Mouse (Mus musculus): ENCODE data around the gene Top3a.
"Not testable (repeated sequence)": the region's sequence is repeated elsewhere in the genome, so short reads cannot be mapped to it uniquely, and the experiment has no call there.

The Top3a gene

DNA sequence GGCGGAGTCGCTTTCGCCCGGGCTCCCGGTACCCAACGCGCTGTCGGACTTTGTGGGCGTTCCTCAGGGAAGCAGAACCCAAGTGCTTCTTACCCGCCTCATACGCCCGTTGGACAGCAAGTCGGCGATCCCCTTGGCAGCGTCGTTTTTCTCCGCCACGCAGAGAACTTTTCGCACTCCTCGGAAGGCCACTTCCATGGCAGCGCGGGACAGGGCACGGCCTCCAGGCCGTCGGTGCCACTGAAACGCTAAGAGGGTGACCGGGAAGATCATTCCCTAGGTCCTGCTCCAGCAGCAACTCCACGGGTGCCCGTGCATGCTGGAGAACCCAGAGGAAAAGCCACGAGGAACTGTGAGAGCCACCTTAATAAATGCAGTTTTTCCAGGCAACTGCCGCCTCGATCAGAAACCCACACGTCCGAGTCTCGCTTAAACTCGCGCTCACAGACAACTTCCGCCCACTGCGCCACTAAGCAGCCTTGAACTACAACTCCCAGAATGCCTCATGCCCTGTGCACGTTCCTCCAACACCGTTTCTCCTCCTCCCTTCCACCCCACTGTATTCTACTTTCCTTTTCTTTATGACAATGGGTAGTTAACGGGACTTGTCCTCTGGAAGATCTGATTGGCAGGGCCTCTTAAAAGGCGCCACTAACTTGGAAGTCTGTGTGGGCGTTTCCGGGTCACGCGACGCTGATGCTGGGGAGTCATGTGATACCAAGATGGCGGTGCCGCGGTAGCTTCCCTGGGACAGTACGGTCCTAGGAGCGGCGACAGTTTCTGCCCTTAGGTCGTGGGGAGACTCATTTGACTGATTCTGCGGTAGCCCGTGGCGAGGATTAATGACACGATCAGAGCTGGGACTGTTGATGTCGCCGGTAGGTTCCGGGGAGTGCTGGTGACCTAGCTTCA lies at the start of gene Top3a, which contains the start of gene Smcr8:
TSS of gene Top3a (minus strand) at position 537 of the 912 bp plus-strand sequence.
TSS of gene Smcr8 (plus strand) at position 696 of the 912 bp plus-strand sequence.
- DNase-seq (ENCODE audit: low read depth, low spot score) = peak; percentile 86

DNA sequence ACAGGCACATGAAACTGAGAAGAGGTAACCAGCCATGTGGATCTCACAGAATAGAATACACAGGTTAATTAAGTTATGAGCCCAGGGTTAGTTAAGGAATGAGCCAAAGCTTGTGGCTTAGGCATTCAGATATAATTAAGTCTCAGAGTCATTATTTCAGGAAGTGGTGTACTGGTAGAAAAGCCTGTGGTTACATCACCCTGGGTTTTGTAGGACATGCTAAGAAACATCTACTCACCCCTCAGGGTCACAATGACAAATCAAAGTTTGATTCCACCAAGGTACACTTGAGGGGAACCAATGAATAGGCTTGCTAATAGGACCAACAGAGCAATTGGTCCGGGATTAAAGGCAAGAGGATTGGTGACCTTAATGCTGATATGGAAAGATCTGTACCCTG lies 49.5 kb upstream of the Top3a start:
- DNase-seq (ENCODE audit: low read depth, low spot score) = no peak

DNA sequence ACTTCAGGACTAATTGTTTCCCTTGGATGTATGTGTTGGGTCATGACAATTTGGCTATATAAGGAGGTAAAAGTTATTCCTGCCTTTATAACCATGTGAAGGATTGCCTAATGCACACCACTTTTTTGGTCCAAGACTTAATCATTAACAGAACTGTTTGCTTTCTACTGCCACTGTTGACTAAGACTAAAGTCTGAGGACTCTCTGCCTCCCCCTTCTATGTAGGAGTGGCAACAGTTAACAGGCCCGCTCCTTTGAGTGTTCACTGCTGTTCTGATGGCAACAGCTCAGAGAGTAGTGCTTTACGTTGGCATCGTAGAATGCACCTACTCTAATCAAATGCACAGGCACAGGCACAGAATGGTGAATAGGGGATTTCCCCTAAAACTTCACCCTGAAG lies 48.0 kb upstream of the Top3a start:
- DNase-seq (ENCODE audit: low read depth, low spot score) = no peak

DNA sequence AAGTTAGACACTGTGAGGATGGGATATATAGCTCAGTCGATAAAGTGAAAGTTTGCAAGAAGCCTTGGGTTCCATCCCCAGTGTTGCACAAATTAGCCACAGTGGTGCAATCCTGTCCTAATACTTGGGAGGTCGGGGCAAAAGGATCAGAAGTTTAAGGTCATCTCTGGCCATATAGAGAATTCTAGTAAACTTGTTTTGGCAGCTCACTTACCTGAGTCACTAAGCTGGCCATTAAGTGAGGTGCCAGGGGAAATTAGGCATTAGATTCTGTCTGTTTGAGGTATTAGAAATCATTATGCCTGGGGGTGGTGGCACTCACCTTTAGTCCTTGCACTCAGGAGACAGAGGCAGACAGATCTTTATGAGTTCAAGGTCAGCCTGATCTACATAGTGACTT lies 46.6 kb upstream of the Top3a start:
- no peak for DNase-seq (ENCODE audit: low read depth, low spot score)

DNA sequence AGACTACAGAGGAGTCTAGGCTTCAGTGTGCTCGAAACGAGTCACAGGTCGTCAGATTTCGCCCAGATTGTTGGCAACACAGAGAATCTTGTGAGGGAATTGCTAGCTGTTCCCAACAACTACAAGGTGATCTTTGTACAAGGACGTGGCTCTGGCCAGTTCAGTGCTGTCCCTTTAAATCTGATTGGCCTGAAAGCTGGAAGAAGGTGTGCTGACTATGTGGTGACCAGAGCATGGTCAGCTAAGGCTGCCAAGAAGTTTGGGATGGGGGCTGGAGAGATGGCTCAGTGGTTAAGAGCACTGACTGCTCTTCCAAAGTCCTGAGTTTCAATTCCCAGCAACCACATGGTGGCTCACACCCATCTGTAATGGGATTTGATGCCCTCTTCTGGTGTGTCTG lies 39.2 kb upstream of the Top3a start:
- no peak for DNase-seq (ENCODE audit: low read depth, low spot score)

DNA sequence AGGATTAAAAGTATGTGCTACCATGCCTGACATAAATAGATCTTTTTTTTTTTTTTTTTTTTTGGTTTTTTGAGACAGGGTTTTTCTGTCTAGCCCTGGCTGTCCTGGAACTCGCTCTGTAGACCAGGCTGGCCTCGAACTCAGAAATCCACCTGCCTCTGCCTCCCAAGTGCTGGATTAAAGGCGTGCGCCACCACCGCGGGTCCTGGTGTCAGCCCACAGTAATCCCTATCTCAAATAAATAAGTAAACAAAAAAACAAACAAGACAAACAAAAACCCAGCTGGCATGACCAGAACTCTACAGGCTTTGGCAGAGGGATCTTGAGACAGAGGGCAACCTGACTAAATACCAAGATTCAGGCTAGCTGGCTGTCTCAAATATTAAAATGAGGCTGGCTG lies 34.5 kb upstream of the Top3a start, which contains the start of gene Shmt1:
TSS of gene Shmt1 (minus strand) at position 101 of the 400 bp plus-strand sequence.
- not testable (repeated sequence) for DNase-seq (ENCODE audit: low read depth, low spot score)

DNA sequence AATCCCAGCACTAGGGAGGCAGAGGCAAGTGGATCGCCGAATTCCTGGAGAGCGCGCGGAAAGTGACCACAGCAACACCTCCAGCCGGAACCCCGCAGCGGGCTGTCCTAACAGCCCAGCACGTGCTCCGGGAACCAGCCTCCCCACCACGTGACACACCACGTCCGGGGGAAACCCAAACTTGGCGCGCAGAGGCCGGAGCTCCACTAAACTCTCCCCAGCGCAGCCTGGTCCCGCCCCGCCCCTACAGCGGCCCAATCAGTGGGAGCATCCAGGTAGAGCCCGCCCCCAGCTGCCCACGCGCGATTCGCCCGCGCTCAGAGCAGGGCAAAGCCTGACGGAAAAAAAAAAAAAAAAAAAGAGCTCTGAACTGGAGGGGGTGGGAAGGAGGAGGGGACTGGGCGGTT lies 33.9 kb upstream of the Top3a start:
- peak; percentile 90 for DNase-seq (ENCODE audit: low read depth, low spot score)

DNA sequence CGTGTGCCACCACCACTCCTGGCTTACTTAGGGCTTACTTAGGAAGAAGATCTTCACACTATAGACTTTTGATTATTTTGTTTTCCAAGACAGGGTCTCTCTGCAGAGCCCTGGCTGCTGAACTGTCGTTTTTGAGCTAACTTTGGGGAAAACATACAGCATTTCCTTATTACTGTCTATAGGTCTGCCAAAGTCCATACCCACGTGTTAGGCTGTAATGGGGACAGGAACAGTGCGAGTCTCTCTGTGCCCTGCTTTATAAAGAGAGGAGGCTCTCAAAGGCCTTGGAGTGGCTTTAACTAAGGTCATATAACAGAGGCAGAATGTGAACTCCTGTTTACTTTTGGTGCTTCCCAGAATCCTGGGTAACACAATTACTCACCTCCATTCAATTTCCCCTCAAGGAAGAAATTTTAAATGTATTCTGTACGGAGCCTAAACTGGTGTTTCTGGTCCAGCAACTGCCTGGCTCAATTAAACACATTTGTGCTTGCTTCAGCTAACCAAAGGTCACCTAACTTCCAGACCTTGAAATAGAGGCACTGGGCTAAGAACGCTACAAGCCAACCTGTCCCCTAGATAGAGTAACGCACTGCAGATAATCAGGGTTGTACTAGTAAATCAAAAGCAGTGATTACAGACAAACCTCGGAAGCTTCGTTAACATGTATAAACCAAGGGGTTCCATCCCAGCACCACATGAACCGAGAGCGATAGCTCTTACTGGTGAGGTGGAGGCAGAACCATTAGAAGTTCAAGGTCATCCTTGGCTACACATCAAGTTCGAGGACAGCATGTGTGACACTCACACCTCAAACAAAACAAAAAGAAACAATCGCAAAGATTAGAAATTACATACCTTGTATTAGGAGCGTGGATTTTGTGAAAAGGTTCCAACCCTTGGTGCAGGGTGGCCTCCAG lies 33.1 kb upstream of the Top3a start:
- DNase-seq (ENCODE audit: low read depth, low spot score) = no peak

DNA sequence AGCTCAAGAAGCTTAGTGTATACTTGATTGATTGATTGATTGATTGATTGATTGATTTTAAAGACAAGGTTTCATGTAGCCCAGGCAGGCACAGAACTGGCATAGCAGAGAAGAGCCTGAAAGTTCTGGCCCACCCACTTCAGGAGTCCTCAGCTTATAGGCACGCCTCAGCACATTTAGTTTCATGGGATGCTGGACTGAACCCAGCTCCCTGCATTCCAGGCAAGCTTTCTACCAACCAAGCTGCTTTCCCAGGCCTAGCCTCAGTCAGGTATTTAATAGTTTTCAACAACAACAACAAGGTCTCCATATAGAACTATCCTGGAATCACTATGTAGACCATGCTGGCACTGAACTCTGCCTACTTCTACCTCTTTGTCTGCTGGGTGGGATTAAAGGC lies 32.4 kb upstream of the Top3a start:
- DNase-seq (ENCODE audit: low read depth, low spot score) = no peak

DNA sequence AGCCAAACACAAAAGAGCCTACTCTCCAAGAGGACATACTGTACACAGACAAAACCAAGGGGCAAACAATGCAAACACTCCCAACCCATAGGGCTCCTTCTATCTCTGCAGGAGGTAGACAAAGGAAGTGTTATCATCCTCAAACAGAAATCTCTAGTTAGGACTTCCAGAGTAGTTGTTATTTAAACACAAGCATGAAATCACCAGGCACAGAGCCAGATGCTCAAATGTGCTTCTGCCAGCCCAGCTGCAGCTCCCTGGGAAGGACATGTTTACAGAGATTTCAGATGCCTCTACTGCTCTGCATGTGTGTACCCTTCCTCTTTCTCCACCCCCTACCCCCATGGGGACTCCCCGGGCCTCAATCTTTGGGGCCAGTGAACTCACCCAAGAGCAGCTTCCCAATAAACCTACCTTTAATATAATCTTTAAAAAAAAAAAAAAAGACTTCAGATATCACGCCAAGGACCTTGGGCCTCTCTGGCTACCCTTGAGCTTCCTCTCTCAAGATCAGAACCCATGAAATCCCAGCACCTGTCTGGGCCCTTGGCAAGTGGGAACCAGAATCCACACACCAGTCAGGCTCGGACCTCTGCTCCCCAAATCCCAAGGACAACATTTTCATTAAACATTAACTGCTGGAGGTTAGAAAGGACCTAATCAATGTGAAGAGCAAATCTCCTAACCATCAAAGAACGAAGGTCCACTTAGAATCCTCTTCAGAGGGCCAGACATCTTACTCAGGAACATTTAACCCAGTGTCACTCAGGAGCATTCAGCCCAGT lies 31.3 kb upstream of the Top3a start:
- no peak for DNase-seq (ENCODE audit: low read depth, low spot score)

DNA sequence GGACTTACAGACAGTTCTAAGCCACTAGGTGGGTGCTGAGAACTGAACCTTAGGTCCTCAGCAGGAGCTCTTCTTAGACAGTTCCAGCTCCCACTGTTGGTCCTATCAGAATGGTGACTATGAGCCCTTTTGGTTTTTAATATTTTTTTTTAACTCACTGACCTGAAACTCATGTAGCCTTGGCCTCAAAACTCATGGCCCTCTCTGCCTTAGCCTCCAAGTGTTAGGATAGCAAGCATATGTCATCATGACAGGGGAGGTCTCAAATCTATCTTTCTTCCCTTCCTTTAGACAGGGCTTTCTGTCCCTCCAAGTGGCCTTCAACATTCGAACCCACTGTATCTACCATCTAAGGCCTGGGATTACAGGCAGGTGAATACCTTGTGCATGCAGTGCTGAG lies 23.7 kb upstream of the Top3a start:
- DNase-seq (ENCODE audit: low read depth, low spot score) = no peak

DNA sequence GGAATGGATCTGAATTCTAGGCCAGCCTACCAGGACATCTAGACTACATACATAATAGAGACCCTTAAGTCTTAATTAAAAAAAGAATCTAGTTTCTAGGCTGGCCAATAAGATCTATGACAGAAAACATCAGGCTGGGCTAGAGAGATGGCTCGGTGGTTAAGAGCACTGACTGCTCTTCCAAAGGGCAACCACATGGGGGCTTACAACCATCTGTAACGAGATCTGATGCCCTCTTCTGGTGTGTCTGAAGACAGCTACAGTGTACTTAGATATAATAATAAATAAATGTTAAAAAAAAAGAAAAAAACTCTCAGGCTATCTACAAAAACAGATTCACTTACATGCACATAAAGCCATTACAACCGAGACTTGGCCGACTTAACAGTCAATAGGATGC lies 22.8 kb upstream of the Top3a start:
- no peak for DNase-seq (ENCODE audit: low read depth, low spot score)

DNA sequence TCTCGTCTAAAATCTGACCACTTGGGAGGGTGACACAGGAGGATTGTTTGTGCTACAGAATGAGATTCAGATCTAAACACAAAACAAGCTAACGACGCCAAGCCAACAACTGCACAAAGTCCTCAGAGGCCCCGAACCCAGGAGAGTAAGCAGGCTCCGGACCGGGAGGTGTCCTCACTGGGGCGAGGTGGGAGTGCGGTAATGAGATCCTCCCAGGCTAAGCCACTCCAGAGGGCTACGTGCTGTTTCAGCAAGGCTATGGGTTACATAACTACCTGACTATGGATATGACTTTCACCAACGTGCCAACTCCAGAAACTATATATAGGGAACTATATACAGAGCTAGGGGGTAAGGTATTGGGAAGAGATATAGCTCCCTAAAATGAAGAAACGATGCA lies 19.2 kb upstream of the Top3a start:
- DNase-seq (ENCODE audit: low read depth, low spot score) = peak; percentile 68

DNA sequence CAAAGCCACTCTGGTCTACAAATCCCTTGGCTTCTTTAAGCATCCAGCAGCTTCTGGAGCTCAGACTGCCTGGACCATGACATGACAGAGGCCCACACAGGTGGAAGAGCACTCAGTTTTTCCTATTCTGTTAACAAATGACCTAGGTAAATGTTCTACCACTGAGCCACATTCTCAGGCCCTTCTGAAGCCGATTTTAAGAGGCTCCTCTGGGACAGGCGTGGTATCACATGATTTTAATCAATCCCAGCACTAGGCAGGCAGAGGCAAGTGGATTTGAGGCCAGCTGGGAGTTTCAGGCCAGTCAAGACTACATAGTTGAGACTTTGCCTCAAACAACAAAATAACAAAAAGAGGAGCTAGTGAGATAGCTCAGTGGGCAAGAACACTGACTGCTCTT lies 13.3 kb upstream of the Top3a start:
- DNase-seq (ENCODE audit: low read depth, low spot score) = no peak

DNA sequence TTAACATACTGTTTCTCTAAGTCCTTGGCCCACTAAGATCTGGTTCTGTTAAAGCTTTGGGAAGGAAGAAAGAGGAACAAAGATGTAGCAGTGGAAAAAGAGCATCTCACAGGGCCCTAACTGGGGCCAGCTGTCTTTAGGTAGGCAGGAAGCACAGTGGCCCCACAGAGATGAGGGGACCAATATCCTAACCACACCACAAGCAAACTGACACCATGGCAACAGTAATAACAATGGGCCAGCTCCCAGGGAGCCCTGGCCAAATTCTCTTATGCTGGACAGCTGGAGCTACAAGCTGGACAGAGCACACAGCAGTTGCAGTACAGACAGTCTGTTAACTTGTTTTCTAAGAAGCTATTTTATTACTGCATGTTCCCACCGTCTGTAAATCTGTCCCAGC lies 10.4 kb upstream of the Top3a start:
- DNase-seq (ENCODE audit: low read depth, low spot score) = peak; percentile 76

DNA sequence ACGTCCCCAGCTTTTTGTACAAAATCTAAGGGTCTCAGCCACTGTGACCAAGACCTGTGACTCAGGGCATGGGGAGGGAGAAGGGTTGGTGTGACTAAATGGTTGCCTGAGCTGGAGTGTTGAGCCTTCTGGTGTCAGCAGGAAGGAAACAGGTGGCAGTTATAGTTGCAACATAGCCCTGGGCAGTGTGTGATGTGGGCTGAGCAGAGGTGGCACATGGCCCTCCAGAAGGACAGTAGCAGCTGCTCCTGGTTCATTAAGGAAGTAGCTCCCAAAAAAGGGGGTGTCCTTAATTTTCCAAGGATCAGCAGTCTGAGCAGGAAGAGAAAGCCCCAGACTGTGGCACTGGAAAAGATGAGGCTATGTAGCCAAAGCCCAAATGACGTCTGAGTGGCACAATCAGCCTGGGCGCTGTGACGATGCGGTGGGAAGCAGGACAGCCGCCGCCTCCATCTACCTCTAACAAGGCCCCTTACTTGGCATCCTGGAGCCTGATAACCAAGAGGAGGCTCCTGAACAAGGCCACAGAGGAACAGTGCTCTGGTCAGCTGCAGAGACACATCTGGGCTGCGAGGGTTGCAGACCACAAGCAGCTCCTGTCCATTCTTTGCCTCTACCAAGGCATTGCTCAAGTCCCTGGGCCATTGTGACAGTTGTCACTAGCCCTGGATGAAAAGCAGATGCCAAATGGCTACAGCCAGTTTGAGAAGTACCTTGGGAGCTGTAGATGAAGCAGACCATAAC lies 7.2 kb upstream of the Top3a start:
- DNase-seq (ENCODE audit: low read depth, low spot score) = peak; percentile 71

DNA sequence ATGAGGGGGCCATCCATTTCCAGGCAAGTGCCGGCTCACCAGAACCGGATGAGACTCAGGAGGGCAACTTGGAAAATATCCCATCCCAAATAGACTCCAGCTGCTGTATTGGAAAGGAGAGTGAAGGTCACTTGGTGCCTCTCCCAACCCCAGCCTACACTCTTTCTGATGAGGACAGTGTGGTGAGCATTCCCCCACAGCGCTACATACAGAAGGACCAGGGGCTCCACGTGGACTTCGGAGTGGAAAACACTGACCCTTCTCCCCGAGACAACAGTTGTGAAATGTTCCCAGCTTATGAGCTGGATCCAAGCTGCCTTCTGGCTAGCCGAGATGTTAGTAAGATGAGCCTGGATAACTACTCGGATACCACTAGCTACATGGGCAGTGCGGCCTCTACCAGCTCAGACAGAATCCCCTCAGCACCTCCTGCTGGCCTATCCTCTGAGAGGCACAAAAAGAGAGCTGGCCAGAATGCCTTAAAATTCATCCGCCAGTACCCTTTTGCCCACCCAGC lies 2.6 kb upstream of the Top3a start:
- peak; percentile 57 for DNase-seq (ENCODE audit: low read depth, low spot score)

DNA sequence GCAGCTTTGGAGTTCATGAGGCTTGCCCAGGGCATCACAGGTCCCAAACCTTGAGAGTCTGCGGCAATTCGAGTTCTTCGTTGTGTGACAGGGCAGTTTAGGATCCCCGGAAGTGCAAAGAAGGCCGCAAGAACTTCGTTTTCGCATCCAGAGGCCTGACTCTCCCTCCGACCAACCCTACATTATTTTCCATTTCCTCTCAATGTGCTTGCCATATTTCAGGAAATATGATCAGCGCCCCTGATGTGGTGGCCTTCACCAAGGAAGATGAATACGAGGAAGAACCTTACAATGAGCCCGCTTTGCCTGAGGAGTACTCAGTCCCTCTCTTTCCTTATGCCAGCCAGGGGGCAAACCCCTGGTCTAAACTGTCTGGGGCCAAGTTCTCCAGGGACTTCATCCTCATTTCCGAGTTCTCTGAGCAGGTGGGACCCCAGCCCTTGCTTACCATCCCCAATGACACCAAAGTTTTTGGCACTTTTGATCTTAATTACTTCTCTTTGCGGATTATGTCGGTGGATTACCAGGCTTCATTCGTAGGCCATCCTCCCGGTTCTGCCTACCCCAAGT lies 721 bp upstream of the Top3a start:
- no peak for DNase-seq (ENCODE audit: low read depth, low spot score)

DNA sequence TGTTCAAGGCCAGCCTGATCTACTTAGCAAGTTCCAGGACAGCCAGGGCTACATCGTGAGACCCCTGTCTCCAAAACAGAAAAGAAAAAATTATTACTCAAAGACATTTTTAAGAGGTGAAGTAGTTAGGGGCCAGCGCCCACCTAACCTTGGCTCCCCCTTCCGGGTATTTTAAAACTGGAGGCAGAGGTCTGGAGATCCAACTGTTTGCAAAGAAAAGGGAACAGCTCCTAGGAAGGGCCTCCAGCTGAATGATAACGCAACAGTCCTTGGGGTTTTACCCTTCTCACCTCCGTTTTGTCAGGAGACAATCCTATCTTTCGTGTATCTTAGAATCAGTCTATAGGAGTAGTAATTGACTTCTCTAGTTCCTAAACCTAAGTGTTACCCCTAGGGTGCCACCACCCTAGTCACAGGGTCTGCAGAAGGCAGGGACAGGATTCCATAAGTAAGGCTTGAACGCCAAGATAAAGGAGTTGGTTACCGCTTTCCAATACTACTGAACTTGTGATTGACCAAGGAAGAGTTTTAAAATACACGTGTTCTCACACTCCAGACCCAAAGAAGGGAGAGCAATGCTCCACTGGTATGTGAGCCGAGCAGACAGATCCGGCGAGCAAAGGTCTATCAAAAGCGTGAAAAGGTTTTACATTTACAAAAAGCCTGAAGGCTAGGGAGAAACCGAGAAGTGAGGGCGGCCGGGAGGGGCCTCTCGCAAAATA lies 897 bp downstream of the Top3a start:
- no peak for DNase-seq (ENCODE audit: low read depth, low spot score)

DNA sequence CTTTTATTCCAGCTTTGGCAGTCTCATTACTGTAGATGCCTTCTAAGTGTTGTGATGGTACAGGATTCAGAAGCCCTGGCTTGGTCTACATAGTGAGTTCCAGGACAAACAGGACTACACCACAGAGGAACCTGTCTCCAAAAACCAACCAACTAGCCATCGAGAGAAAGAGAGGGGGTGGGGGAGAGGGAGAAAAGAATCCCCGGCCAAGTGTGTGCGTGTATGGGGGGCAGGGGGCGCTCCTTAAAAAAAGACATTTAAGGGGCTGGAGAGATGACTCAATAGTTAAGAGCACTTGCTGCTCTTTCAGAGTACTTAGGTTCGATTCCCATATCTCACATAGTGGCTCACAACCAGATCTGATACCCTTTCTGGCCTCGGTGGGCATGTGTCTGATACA lies 1.6 kb downstream of the Top3a start:
- DNase-seq (ENCODE audit: low read depth, low spot score) = no peak
